Mouse (Mus musculus) megakaryocyte, embryonic 14.5 days (primary cell): ENCODE data around the gene Ffar1. TPM values are rescaled to one million over a fixed set of nuclear protein-coding genes. Genes with fewer than 3 reads are reported as not detected.

Source experiments
- H3K27me3 ChIP-seq: replicated peaks from 2 replicates; pipeline ENCODE3; 2012; ENCODE audit warnings: inconsistent platforms
- H3K36me3 ChIP-seq: replicated peaks from 2 replicates; pipeline ENCODE3; 2012; ENCODE audit warnings: low read length, inconsistent platforms, mixed read lengths
- H3K4me1 ChIP-seq: 2 replicates; pipeline ENCODE4 v1.6.1; 2012; ENCODE audit warnings: inconsistent platforms
- H3K4me3 ChIP-seq: replicated peaks from 2 replicates; pipeline ENCODE3; 2012; ENCODE audit warnings: moderate library complexity, mild to moderate bottlenecking, inconsistent platforms
- H3K9me3 ChIP-seq: 2 replicates; pipeline ENCODE4 v1.6.1; 2012; ENCODE audit warnings: inconsistent platforms
- FLI1 ChIP-seq: IDR thresholded peaks from 2 replicates; pipeline ENCODE4 v1.6.1; 2012; ENCODE audit warnings: low read length, inconsistent platforms, mixed read lengths
- GATA1 ChIP-seq: IDR thresholded peaks from 3 replicates; pipeline ENCODE4 v1.6.1; 2012; ENCODE audit warnings: mixed read lengths, low read length, inconsistent platforms, borderline replicate concordance
- polyA plus RNA-seq: library from polyadenylated mRNA; stranded (reverse); fragments of >175 nt; gene quantifications from 2 replicates; pipeline ENCODE4 v1.2.3, GENCODE M21; 2012; ENCODE audit warnings: low replicate concordance; ENCODE audit not compliant: insufficient read depth

Ffar1 gene
- polyA plus RNA-seq, 1 experiment: 0.16 TPM

GRCm38 (mm10) chr7:30857746-30858145, 3.6 kb downstream of the Ffar1 start:
- Histone ChIP-seq H3K9me3 (no peaks in the 10 kb centered on the region), H3K27me3 (peaks cover 13% of the 10 kb centered on the region), H3K4me3 (no peak overlapping the region), H3K36me3 (peaks cover 2% of the 10 kb centered on the region), H3K4me1 (peaks cover 78% of the 10 kb centered on the region)
- TF ChIP-seq FLI1 (no peak), GATA1 (no peak)

- Histone ChIP-seq H3K27me3 (peaks cover 13% of the 10 kb centered on the region), H3K4me1 (peaks cover 83% of the 10 kb centered on the region), H3K36me3 (peaks cover 2% of the 10 kb centered on the region), H3K9me3 (no peaks in the 10 kb centered on the region), H3K4me3 (no peak within 1 kb of the TSS)
- no peak for TF ChIP-seq GATA1
- TF ChIP-seq FLI1: no peak
Observed at GRCm38 (mm10) chr7:30856078-30856477, 5.3 kb downstream of the Ffar1 start, which contains the start of gene Ffar3. Ffar3 (minus strand) TSS chr7:30856178.

- Histone ChIP-seq H3K9me3 (no peaks in the 10 kb centered on the region), H3K36me3 (no peaks in the 10 kb centered on the region), H3K4me1 (peaks cover 50% of the 10 kb centered on the region), H3K4me3 (no peak overlapping the region), H3K27me3 (peaks cover 13% of the 10 kb centered on the region)
- TF ChIP-seq FLI1 (no peak), GATA1 (no peak)
Observed at GRCm38 (mm10) chr7:30851421-30851820, 9.9 kb downstream of the Ffar1 start.

DNA sequence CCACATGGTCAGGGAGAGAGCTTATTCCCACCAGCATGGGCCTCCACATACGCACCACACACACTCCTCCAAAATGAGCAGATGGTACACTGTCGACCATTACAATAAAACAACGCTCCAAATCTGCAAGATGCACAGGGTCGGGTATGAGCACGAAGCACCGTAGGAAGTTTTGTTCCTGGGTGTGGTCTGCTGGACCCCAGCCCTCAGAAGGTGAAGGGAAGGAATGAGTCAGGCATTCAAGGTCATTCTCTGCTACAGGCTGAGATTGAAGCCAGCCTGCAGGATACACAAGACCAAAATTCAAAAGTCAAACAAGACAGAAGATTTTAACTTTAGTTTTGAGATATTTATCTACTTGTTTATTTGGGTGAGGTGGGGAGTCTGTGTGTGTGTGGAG, 13.4 kb downstream of the Ffar1 start:
- no peak overlapping the region for H3K4me3 ChIP-seq
- TF ChIP-seq FLI1 (no peak), GATA1 (no peak)
- H3K27me3 ChIP-seq: no peaks in the 10 kb centered on the region
- H3K4me1 ChIP-seq: peaks cover 47% of the 10 kb centered on the region
- H3K36me3 ChIP-seq: no peaks in the 10 kb centered on the region
- H3K9me3 ChIP-seq: no peaks in the 10 kb centered on the region

- Histone ChIP-seq H3K9me3 (no peaks in the 10 kb centered on the region), H3K4me1 (peaks cover 48% of the 10 kb centered on the region), H3K27me3 (no peaks in the 10 kb centered on the region), H3K4me3 (no peak overlapping the region), H3K36me3 (no peaks in the 10 kb centered on the region)
- TF ChIP-seq GATA1: no peak
- no peak for TF ChIP-seq FLI1
Observed at GRCm38 (mm10) chr7:30847386-30847785, 14.0 kb downstream of the Ffar1 start.

DNA sequence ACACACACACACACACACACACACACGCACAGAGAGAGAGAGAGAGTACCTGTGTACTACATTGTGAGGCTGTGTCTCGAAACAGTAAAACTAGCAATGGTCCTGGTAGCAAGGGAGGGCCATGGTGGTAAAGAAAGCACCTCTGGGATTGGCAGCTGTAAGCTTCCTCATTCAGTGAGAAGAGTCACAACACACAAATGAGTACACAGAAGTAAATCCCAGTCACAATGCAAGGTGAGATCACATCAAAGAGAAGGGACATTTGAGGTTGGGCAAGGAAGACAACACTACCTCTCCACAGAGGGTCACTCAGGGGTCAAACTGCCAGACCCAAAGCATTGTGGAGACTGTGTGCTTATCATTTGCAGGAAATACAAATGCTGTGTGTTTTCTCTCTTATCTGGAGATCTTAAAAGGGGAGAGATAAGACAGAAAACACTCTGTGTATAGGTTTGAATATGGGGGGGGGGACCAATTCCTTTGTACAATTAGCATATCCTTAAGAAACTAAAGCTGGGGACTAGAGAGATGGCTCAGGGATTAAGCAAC, 14.8 kb downstream of the Ffar1 start:
- Histone ChIP-seq H3K27me3 (no peaks in the 10 kb centered on the region), H3K36me3 (no peaks in the 10 kb centered on the region), H3K9me3 (no peaks in the 10 kb centered on the region), H3K4me3 (no peak overlapping the region), H3K4me1 (peaks cover 50% of the 10 kb centered on the region)
- no peak for TF ChIP-seq FLI1
- no peak for TF ChIP-seq GATA1

DNA sequence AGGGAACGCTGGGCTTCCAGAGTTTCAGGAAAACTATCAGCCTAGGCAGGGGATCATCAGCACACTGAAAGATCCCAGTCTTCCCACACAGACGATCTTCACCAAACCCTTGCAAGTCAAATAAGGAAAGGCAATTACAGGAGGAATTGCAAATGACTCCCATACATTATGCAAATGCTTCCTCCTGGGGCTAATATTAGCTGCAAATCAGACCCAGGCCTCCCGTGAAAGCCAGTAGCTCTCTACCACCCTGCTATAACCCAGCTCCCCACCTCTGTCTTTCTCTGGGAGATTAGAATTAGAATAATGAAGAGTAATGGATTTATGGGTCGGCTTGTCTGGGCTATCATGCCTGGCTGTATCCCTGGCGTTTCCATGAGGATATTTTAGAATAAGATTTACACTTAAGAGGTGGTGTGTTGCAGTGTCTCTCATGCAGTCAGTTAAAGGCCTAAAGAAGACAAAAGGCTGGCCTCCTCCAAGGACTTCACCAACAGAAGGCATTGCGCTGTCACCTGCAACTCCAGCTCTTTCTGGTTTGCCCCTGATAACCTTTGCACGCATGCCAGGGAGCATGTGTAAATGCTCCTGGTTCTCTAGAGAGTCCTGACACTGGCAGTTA, 16.6 kb downstream of the Ffar1 start:
- H3K4me1 ChIP-seq: peaks cover 63% of the 10 kb centered on the region
- no peaks in the 10 kb centered on the region for H3K36me3 ChIP-seq

GRCm38 (mm10) chr7:30842092-30842491, 19.3 kb downstream of the Ffar1 start:
- Histone ChIP-seq H3K9me3 (no peaks in the 10 kb centered on the region), H3K4me3 (no peak overlapping the region), H3K4me1 (peaks cover 86% of the 10 kb centered on the region), H3K27me3 (no peaks in the 10 kb centered on the region), H3K36me3 (no peaks in the 10 kb centered on the region)
- TF ChIP-seq FLI1 (no peak), GATA1 (no peak)

More for the DNA sequence above, 16.6 kb downstream of the Ffar1 start:
- Histone ChIP-seq H3K27me3 (no peaks in the 10 kb centered on the region), H3K4me3 (no peak overlapping the region), H3K9me3 (no peaks in the 10 kb centered on the region)
- TF ChIP-seq GATA1: no peak
- no peak for TF ChIP-seq FLI1

DNA sequence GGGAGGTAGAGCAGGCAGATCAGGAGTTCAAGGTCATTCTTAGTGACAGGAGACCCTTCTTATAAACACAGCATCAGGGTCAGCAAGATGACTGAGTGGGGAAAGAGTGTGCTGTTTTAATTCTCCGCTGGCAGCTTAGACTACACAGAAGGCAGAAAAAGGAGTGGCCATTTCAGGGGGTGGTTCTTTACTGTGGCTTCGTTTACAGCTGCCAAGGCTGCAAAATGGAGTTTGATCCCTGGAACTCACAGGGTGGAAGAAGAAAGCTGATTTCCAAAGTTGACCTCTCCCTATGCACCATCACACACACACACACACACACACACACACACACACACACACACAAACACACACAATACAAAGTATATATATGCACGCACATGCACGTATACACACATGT, 20.0 kb downstream of the Ffar1 start:
- TF ChIP-seq GATA1: no peak
- TF ChIP-seq FLI1: no peak
- Histone ChIP-seq H3K36me3 (peaks cover 5% of the 10 kb centered on the region), H3K4me3 (no peak overlapping the region), H3K27me3 (no peaks in the 10 kb centered on the region), H3K9me3 (no peaks in the 10 kb centered on the region), H3K4me1 (peaks cover 88% of the 10 kb centered on the region)

DNA sequence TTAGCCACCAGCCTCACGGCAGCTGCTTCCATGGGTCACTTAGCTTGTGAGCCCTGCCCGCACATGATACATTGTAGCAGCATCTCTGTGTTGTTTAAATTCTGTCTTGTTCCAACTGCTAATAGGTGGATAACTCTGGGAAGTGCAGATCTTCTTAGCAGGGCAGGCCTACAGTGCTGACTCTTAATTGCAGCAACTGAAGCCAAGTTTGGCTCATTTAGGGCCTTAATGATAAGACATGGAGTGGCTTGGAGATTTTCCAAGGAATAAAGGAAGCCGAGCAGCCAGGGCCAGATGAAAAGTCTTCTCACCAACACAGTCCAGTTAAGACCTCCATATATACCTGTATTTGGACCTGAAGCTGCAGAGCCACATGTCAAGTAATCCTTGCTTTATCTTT, 21.1 kb downstream of the Ffar1 start:
- Histone ChIP-seq H3K36me3 (peaks cover 13% of the 10 kb centered on the region), H3K4me1 (peaks cover 97% of the 10 kb centered on the region)
- TF ChIP-seq GATA1: no peak
- TF ChIP-seq FLI1: no peak

More for the DNA sequence above, 21.1 kb downstream of the Ffar1 start:
- Histone ChIP-seq H3K4me3 (no peak overlapping the region), H3K27me3 (no peaks in the 10 kb centered on the region), H3K9me3 (no peaks in the 10 kb centered on the region)
